Mouse (Mus musculus) erythroblast, adult 5-6 weeks (primary cell): ENCODE data around the gene Atp4a. TPM values are rescaled to one million over a fixed set of nuclear protein-coding genes. Genes with fewer than 3 reads are reported as not detected.
A peak's percentile ranks its signal among the peaks of the same experiment; 100 is the strongest.

Experiments
- ATAC-seq: replicated peaks from 2 replicates; pipeline ENCODE4 v1.8.0; 2016; ENCODE audit warnings: moderate number of reproducible peaks, mild to moderate bottlenecking, moderate TSS enrichment, inconsistent platforms; ENCODE audit not compliant: poor library complexity, low FRiP score, severe bottlenecking
- total RNA-seq, 2 experiments: library from RNA; stranded (forward) in 1 of 2; stranded (reverse) in 1 of 2; fragments of 150-400 nt in 1 of 2; fragments of 200-764, 138-1000 nt in 1 of 2; gene quantifications; 2 replicates each; pipeline versions ENCODE4 v1.2.3 to v1.2.4; 2015 to 2017; ENCODE audit warnings: low replicate concordance in 2 of 2

The Atp4a gene
- total RNA-seq (2015; ENCODE audit: low replicate concordance): not detected in 2 replicates
- 0.14 and 0.68 TPM in 2 replicates for total RNA-seq (2017; ENCODE audit: low replicate concordance)

- ATAC-seq: no peak
These were observed at the start of gene Atp4a for GRCm38 (mm10) chr7:30711942-30712341. Atp4a (plus strand) TSS chr7:30712209.

- peak; percentile 98 for ATAC-seq
These were observed 47.3 kb upstream of the Atp4a start, which contains the start of gene Haus5 for GRCm38 (mm10) chr7:30664529-30665200. Haus5 (minus strand) TSS chr7:30664994.

GRCm38 (mm10) chr7:30665321-30665720 lies 46.7 kb upstream of the Atp4a start:
- peak; percentile 24; the same call in 1 of the 2 replicates for ATAC-seq

GRCm38 (mm10) chr7:30669229-30669628 lies 42.8 kb upstream of the Atp4a start:
- peak; percentile 56; the same call in 1 of the 2 replicates for ATAC-seq

- no peak for ATAC-seq
These were observed 40.5 kb upstream of the Atp4a start, which contains the start of gene Pmis2 for GRCm38 (mm10) chr7:30671480-30671879. Pmis2 (minus strand) TSS chr7:30671605.

GRCm38 (mm10) chr7:30678263-30678975 lies 33.6 kb upstream of the Atp4a start:
- no peak for ATAC-seq

- ATAC-seq: no peak
These were observed 30.1 kb upstream of the Atp4a start for GRCm38 (mm10) chr7:30681897-30682296.

GRCm38 (mm10) chr7:30683425-30683824 lies 28.6 kb upstream of the Atp4a start:
- ATAC-seq: no peak

GRCm38 (mm10) chr7:30688325-30688724 lies 23.7 kb upstream of the Atp4a start:
- ATAC-seq: no peak

- no peak for ATAC-seq
These were observed 13.9 kb upstream of the Atp4a start for GRCm38 (mm10) chr7:30698101-30698500.

- ATAC-seq: no peak
These were observed 13.4 kb upstream of the Atp4a start, which contains the start of gene 2200002J24Rik for GRCm38 (mm10) chr7:30698589-30698988. 2200002J24Rik (plus strand) TSS chr7:30698926.

GRCm38 (mm10) chr7:30706214-30706882 lies 5.7 kb upstream of the Atp4a start:
- no peak for ATAC-seq

- no peak for ATAC-seq
These were observed 4.6 kb upstream of the Atp4a start for GRCm38 (mm10) chr7:30707441-30707840.

GRCm38 (mm10) chr7:30717006-30717715 lies 5.2 kb downstream of the Atp4a start:
- ATAC-seq: peak; percentile 88

- no peak for ATAC-seq
These were observed 5.7 kb downstream of the Atp4a start for GRCm38 (mm10) chr7:30717716-30718046.

GRCm38 (mm10) chr7:30719669-30720068 lies 7.7 kb downstream of the Atp4a start:
- no peak for ATAC-seq

GRCm38 (mm10) chr7:30721286-30721685 lies 9.3 kb downstream of the Atp4a start:
- no peak for ATAC-seq

- ATAC-seq: no peak
These were observed 11.4 kb downstream of the Atp4a start for GRCm38 (mm10) chr7:30723274-30723953.

- ATAC-seq: no peak
These were observed 16.2 kb downstream of the Atp4a start for GRCm38 (mm10) chr7:30728214-30728613.
